Mouse (Mus musculus): ENCODE data around the gene Haghl.

The Haghl gene

DNA sequence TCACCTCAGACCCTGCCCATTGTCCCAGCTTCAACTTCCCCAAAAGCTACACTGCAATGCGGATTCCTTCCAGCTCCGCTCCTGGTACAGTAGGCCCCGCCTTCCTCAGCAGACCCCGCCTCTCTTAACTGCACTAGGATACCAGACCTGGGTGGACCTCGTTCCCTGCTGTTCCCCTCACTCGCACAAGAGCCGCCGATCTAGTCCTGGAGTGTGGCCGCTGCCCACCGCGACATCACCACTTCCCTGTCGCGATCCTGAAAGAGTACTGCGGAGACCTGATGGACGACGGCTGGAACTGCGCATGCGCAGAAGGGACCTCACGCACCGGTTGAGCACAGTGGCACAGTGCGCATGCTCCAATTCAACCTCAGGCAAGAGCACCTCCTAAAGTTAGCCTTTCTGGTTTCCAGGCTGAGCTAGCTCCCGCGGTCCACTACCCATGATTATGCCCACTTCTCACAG is at the start of gene Haghl:
Gene Haghl, minus strand, starts transcription at position 393 of the 465 bp plus-strand sequence.
- peak; percentile 86 to 91 for DNase-seq (ENCODE audit: low spot score in 2 of 2)

DNA sequence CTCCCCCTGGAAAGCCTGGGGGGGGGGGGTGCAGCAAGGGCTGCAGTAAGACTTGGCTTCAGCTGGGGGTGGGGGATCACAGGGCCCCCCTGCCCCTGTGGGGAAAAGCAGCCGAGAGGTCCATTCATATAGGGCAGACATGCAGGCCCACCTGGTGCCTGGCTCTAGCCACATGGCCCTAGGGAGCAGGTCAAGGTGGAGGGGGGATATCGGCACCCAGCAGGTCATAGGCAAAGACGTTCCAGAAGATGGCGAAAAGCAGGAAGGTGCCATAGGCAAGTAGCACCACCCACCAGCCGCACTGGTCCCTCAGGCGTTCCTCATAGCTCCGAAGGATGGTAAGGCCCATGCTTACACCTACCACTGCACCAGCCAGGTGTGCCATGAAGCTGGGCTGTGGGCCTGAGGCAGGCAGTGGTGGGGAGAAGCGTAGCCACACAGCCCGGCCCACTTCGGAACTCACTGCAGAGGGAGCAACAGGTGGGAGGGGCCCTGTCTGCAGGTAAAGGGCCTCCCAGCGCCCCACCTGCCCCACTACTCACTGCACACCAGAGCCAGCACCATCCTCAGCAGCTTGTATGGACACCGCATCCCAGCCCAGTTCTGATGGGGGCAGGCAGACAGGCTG is 49.2 kb upstream of the Haghl start:
- no peak for DNase-seq (ENCODE audit: low spot score in 2 of 2)

DNA sequence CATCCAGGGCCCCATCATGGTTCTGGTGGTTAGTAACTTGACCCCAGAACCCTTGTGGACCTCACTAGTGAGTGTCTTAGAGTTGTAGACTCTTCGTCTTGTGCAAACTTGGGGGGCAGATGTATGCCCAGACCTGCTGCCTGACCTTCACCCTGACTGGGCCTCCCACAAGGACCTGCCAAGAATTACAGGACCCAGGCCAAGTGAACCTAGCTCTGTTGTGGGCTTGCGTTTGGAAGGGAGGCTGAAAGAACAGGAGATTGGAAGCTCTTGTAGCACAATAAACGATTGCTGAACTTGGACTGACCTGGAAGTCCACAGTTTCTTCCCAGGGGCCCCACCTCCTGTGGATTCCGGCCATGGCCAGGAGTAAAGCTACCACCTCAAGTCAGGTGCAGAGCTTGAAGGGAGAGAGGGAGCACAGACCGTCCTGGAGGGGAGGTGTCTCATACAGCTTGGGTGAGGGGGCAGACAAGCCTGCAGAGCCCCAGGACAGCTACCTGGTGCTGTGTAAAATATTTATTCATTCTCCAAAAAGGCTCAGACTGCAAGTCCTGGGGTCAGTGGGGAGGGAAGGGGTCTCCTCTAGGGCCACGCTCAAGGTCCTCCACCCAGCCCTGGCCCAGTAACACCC is 48.6 kb upstream of the Haghl start:
- DNase-seq (ENCODE audit: low spot score in 2 of 2) = no peak

DNA sequence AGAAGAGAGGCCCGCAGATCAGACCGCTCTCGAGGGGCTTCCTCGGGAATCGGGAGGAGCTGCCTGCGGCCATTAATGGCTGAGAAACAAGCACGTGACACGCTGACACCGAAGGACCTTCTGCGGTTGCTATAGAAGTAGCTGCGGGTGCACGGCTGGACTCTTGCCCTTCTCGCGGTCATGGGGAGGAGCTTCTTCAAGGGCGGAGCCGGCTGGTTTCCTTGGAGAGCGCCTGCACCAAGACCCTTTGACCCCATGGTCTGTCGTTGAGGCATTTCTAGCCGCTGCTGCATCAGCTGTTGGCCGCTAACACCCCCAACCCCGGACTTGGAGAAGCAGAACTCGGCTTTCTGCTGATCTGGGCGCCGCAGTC is 47.8 kb upstream of the Haghl start, which contains the start of gene Stub1:
Gene Stub1, minus strand, starts transcription at position 114 of the 373 bp plus-strand sequence.
- peak; percentile 57 to 60 for DNase-seq (ENCODE audit: low spot score in 2 of 2)

DNA sequence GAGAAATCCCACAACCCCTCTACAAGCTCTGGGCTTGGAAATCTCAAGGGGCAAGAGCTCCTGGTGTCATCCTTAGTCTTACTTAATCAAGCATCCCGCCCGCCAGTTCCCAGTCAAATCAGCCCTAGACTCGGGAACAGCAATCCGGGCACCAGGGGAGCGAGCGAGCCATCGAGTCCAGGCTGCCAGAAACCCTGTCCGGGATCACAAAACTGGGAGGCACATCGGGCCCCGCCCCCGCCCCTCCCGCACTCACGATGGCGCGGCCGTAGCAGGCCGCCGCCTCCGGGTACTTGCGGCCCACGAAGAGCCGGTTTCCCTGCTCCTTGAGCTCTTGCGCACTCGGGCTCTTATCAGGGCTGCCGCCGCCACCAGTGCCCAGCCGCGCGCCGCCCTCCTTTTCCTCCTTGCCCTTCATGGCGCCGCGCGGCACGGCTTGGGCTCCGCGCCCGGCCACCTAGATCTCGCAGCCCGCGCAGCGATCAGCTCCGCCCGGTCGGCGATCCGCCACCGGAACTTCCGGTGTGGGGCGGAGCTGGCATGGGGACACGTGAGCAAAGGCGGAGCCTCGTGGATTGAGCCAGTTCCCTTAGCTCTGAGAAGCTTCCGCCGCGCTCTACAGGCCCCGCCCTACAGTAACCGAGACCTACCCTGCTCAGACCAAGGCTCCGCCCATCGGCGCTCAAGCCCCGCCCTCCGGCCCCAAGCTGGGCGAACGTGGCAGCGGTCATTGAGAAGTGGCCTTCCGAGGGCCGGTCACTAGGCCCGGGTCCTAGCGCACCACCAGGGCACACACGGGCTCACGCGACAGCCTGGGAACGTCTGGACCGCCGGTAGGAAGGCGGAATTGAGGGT is 47.2 kb upstream of the Haghl start:
- peak; percentile 98 for DNase-seq (ENCODE audit: low spot score in 2 of 2)

DNA sequence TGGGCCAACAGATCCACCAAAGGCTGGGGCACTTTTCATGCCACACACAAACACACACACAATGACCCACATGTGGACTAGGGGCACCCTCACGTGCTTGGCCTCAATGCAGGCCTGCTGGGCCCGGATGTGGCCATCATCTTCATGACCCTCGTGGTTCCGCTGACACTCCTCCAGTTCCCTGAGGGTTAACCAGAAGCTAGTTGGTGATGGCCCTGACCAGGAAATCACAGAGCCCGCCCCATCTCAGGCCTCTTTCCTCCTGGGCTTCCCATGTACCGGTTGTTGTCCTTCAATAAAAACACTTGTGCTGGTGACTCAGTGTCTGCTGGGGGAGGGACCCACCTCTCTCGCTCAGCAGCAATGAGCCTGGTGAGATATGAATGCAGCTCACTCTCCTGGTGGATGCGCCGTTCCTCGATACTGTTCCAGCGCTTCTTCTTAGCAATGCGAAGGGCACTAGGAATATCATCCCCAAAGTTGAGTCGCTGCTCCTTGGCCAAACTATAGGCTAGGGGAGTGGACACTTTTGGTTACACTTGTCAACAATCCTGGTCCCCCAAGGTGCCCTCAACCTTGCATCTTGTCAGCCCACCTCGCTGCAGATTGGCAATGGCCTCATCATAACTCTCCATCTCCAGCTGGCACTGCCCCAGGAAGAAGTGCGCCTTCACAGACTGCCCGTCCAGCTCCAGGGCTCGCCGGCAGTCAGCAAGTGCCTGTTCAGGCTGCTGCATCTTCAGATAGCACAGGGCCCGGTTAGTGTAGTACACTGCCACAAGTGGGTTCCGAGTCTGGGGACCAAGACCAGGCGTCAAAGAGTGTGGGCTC is 46.2 kb upstream of the Haghl start:
- DNase-seq (ENCODE audit: low spot score in 2 of 2) = no peak

DNA sequence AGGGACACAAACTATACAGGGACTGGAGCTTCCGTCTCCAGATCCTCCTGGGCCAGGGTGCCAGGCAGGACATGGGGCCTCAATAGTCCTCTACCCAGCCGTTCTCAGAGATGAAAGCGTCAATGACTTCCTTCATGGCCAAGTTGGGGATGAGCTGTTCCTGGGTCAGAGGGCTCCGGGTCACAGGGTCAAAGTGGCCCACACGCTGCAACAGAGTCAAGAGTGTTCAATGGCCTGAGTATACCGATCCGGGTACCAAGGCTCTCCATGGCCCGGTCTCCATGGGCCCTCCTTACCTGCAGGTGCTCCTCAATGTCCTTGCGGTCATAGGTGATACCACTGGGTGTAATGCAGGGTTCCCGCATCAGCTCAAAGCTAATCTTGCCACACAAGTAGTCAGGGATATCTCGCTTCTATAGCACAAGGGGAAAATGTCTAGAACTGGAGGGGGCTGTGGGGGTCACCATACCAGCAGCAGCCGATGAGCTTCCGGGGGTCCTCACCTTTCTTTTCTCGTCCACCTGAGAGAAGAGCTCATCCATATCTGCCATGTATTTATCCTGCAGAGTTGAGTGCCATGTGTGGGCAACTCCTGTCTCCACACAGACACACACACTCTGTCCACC is 45.4 kb upstream of the Haghl start:
- no peak for DNase-seq (ENCODE audit: low spot score in 2 of 2)

DNA sequence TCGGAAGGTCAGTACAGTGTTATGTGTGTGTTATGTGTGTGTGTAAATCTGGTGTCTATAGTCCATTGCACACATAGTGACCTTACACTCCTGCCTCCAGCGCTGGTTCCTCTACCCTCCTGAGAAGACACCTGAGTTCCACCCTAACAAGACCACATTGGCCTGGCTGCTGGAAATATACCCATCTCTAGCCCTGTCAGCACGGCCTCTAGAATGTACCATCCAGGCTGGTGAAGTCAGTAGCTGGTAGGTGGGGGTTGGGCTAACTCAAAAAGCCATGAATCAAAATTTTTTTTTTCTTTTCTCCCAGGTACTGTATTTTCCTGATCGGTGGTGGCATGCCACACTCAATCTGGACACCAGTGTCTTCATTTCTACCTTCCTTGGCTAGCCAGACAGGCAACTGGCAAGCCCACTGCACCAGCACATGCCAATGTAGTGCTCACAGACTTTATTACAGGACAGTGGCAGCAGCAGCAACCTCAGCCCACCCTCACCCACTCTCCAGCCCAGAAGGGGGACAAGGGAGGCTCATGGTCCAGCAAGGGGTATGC is 44.8 kb upstream of the Haghl start:
- no peak for DNase-seq (ENCODE audit: low spot score in 2 of 2)

DNA sequence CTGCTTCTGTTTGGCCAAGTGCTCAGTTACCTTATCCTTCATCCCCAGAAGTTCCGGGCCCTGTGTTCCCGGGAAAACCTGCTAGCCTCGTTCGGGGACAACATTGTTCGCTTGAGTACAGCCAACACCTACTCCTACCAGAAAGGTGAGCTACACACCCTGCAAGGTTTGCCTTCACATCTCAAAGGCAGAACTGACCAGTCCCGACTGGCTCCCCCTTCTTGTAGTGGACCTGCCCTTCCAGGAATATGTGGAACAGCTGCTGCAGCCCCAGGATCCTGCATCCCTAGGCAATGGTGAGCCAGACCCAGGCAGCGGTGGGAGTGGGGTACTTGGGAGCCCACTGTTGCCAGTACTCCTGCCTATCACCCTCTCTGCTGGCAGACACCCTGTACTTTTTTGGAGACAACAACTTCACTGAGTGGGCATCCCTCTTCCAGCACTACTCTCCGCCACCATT is 44.1 kb upstream of the Haghl start:
- DNase-seq (ENCODE audit: low spot score in 2 of 2) = no peak

DNA sequence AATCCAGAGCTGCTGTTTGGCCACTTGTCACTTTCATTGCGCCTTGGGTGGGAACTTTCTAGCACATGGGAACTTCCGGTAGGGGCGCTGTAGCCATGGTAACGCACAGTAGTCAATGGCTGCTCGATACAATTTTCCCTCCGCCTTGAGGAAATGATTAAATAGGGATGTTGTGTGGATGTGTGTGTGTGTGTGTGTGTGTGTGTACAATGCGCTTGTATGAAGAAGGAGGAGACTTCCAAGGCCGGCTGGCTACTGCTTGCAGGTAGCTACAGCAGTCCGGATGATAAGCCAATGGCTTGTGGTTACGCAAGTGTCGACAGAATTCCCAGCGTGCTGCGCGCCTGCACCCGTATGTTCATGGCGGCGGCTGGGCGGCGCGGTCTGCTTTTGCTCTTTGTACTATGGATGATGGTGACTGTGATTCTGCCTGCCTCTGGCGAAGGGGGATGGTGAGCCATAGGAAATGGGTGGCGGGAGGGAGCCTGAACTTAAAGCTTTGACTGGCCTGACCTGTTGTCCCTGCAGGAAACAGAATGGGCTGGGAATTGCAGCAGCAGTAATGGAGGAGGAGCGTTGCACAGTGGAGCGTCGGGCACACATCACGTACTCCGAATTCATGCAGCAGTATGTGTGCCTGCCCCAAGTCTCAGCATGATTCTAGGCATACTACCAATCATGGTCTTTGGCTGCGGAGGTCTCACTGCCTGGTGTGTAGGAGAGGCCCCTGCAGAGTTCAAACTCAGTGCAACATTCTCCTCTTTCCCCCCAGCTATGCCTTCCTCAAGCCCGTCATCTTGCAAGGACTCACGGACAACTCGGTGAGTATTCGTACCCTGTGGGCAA is 43.5 kb upstream of the Haghl start, which contains the start of gene Jmjd8:
Gene Jmjd8, plus strand, starts transcription at position 156 of the 846 bp plus-strand sequence.
- DNase-seq (ENCODE audit: low spot score in 2 of 2) = peak; percentile 48 to 61

DNA sequence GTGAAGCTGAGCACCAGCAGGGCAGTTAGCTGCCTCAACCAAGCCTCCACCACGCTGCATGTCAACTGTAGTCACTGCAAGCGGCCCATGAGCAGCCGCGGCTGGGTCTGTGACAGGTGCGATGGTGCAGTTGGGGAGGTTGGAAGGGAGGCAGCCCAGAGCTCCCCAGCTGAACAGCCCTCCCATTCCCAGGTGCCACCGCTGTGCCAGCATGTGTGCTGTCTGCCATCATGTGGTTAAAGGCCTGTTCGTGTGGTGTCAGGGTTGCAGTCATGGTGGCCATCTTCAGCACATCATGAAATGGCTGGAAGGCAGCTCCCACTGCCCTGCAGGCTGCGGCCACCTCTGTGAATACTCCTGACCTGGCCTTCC is 42.7 kb upstream of the Haghl start:
- no peak for DNase-seq (ENCODE audit: low spot score in 2 of 2)

DNA sequence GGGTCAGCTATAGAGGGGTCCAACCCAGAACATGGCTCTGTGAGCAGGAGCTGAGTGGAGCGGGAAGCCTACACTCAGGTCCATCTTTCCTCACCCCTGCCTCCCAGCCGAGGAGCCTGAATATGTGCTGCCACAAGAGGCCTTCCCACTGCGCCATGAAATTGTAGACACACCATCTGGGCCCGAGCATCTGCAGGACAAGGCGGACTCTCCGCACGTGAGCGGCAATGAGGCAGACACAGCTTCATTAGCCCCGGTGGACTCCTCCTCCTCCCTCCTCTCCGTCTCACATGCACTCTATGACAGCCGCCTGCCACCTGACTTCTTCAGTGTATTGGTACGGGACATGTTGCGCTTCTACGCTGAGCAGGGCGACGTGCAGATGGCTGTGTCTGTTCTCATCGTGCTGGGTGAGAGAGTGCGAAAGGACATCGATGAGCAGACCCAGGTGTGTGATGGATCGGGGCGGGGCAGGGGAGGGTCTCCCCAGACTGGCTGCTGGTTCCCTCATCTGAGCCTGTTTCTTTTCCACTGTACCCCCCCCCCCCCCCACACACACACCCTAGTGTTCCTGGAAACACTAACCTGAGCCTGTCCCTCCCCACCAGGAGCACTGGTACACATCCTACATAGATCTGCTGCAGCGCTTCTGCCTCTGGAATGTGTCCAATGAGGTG is 42.2 kb upstream of the Haghl start:
- no peak for DNase-seq (ENCODE audit: low spot score in 2 of 2)

DNA sequence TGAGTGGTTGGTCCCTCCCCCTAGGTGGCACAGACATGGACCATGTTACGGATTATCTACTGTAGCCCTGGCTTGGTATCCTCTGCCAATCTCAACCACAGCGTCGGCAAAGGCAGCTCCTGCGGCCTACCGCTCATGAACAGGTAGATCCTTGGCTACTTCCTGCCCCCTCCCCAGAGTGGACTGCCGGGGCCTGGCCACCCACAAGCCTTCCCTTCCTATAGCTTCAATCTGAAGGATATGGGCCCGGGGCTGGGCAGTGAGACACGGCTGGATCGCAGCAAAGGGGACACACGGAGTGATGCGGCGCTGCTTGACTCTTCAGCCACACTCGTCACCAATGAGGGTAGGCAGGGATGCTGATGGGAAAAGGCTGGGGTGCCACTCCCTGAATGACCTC is 41.5 kb upstream of the Haghl start:
- DNase-seq (ENCODE audit: low spot score in 2 of 2) = no peak

DNA sequence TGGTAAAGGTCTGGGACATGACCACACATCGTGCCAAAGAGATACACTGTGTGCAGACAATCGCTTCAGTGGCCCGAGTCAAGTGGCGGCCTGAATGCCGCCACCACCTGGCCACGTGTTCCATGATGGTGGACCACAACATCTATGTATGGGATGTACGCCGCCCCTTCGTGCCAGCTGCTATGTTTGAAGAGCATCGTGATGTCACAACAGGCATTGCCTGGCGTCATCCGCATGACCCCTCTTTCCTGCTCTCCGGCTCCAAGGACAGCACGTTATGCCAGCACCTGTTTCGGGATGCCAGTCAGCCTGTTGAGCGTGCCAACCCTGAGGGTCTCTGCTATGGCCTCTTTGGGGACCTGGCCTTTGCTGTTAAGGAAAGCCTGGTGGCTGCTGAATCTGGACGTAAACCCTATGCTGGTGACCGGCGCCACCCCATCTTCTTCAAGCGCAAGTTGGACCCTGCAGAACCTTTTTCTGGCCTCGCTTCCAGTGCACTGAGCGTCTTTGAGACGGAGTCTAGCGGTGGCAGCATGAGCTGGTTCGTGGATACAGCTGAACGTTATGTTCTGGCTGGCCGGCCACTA is 40.6 kb upstream of the Haghl start:
- DNase-seq (ENCODE audit: low spot score in 2 of 2) = no peak

DNA sequence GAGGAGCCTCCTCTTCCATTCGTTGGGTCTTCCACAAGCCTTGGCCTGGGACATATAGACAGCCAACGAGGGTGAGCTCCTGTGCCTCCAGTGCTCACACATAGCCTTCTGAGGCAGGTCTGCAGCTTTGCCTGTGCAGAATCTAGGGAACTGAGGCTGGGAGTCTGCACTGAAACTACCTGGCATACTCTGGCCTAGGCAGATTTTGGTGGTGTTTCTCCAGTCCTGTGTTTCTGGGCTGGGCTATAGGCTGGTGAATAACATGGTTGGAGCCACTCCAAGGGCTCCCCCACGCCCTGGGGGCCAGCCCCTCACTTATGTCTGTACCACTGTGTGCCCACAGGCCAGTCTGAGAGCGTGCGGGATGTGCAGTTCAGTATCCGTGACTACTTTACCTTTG is 39.8 kb upstream of the Haghl start:
- DNase-seq (ENCODE audit: low spot score in 2 of 2) = no peak

DNA sequence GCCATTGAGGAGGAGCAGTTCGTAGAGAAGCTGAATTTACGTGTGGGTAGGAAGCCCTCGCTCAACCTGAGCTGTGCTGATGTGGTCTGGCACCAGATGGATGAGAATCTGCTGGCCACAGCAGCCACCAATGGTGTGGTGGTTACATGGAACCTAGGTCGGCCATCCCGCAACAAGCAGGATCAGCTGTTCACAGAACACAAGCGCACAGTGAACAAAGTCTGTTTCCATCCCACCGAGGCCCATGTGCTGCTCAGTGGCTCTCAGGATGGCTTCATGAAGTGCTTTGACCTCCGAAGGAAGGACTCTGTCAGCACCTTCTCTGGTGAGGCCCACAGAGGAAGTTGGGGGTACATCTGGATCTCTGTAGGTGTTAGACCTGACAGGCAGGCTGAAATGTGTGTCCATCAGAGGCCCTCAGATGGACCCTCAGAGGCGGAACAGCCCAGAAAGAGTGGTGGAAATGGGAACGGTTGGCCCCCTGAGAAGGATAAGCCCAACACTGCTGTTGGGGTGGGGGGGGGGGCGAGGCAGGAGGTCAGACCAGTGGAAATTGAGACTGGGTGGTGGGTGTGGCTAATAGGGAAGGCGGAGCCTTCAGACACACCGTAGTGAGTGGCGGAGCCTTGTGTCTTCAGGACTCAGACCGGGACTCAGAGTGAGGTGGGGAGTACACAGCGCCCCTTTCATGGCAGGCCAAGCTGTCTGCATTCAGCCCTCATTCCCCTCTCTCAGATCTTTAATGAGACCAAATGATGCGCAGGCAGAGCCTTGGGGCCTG is 39.1 kb upstream of the Haghl start:
- no peak for DNase-seq (ENCODE audit: low spot score in 2 of 2)

DNA sequence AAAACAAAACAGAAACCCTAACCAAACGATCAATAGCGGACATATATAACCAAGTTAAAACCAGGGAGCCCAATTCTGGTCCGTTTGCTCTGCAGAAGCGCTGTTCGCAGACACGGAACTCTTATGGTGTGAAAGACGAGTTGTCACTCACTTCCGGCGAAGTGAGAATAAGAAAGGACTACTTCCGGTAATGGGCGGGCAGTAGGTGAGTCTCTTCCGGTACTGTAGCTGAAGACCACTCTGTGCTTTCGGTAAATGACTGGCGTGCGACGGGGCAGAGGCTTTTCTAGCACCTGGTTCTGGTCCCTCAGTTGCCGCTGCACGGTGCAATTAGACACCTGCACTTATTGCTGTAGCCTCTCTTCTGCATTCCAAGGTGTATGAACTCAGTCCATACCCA is 38.0 kb upstream of the Haghl start, which contains the start of gene Wdr24:
Gene Wdr24, plus strand, starts transcription at position 176 of the 400 bp plus-strand sequence.
- peak; percentile 52 to 69 for DNase-seq (ENCODE audit: low spot score in 2 of 2)
